Mouse (Mus musculus) kidney, postnatal 10 days (tissue): ENCODE measurements at regions not wholly inside any gene's neighbourhood (a gene's known extent, or its start where the extent isn't known, plus 50 kb on each side); places are given as distances from the start of the nearest gene placed in this dataset.
A peak's percentile ranks its signal among the peaks of the same experiment; 100 is the strongest.

Source experiments
- DNase-seq: peaks from one replicate; pipeline ENCODE4 v3.0.0; 2021; ENCODE audit warnings: mixed read lengths

GRCm38 (mm10) chr1:125123861-125124260, 311.7 kb downstream of the Actr3 start:
- DNase-seq, result no peak

GRCm38 (mm10) chr1:125100596-125100995, 334.9 kb downstream of the Actr3 start:
- no peak for DNase-seq

DNA sequence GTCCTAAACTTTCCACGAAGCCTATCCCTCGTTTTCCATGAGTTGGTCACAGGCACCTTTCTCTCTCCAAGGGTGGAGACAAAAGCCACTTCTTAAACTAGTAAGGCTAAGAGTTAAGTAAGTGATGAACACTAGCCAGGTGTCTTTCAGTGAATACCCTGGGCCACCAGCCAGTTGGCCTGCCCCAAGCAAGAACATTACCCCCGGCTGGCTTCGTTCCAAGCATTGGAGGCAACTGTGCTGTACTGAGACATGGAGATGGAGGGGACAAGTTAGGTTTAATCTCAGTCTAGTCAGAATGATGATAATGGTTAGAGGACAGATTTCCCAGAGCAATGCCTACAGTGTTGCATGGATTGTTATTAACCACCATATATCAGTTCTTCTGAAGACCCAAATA, 350.6 kb downstream of the Actr3 start:
- DNase-seq, result peak; percentile 8

DNA sequence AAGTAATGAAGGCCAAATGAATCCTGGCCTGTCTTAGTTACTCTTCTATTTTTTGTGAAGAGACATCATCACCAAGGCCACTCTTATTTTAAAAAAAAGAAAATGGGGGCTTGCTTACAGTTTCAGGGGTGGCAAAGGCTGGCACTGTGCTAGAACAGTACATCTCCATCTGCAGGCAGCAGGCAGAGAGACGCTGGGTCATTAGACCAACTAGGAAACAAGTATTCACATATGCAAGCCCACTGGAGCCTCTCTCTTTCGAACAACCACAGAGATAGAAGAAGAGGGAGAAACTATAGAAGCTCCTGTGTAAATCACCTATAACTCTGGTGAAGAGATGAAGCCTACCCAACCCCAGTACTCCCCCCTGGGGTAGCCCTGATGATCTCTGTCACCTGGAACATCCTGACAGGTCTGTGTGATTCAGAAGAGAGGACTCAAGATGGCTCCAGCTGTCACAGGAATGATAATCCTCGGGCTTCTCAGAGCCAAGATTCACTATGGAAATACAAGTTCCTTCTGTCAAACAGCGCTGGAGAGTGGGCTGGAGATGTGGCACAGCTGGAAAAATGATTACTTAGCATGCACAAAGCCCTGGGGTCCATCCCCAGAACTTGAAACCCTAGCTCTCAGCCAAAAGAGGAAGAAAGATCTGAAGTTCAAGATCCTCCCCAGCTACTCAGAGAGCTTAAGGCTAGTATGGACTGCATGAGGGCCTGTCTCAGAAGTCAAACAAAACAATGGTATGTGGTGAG, 395.8 kb downstream of the Actr3 start:
- DNase-seq, result peak; percentile 9

DNA sequence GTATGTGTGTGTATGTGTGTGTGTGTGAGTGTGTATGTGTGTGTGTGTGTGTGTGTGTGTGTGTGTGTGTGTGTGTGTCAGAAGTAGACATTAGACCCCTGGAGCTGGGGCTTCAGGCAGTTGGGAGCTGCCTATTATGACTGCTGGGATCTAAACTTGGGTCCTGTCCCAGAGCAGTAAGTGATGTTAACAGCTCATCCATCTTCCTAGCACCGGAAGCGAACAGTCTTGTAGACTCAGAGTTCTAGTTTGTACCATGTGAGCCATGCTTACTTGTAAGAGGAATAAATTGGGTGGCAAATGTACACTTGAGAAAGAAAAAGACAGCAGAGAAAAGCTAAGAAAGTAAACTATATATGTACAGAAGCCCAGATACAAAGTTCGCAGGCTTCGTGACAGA, 422.2 kb downstream of the Actr3 start:
- no peak for DNase-seq

GRCm38 (mm10) chr1:125011893-125012292, 423.6 kb downstream of the Actr3 start:
- DNase-seq, result no peak

DNA sequence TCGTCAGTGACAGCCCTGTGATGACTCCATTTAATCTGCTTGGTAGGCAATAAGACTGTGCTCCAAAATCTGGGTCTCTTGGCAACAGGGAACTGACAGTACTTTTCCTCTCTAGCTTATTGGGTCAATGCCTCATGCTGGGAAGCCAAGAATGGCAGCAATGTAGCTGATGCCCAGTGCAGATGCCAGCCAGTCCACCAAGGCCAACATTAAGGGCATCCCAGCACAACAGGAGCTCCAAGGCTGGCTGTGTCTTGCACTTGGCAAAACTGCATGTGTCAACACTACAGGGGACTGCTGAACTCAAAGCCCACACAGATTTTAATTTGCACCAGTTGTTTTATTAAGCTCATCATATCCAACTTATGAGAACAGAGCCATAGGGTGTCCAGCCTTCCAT, 437.9 kb downstream of the Actr3 start:
- no peak for DNase-seq

GRCm38 (mm10) chr1:124950849-124951248, 484.7 kb downstream of the Actr3 start:
- DNase-seq, result no peak

GRCm38 (mm10) chr1:124904373-124904772, 531.2 kb downstream of the Actr3 start:
- DNase-seq, result no peak

DNA sequence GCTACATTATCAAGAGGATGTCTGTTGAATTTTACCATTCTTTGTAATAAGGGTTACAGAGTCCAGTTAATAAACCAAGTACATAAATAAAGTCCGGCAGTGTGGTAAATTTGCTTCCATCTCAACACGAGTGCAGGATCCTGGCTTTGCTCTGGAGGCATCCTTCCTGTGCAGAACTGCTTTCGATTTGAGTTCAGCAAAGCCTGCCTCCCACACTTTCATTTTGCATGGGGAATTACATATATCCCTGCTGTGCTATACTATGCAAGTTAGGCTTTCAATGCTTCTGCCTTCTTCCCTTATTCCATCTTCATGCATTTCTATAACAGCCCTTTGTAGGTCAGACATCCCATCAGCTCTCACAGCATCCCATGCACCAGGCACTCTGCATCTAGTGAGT, 564.4 kb downstream of the Actr3 start:
- DNase-seq, result no peak

DNA sequence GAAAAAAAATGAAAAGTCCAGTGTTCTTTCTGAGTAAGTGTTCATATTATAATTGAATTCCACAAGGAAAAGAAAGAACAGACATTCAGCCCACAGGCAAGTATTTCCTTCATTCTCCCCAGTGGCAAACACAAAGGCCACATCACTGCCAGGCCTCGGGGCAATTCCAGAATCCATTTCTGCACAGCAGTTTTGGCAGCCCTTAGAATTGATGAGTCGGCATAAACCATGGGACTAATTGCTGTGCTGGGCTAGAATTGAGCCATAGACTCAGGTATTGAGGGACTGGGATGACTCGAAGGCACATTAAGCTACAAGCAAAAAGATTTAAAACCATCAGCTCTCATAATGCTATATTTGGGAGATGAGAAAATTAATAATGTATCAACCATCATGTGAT, 569.3 kb downstream of the Actr3 start:
- no peak for DNase-seq

DNA sequence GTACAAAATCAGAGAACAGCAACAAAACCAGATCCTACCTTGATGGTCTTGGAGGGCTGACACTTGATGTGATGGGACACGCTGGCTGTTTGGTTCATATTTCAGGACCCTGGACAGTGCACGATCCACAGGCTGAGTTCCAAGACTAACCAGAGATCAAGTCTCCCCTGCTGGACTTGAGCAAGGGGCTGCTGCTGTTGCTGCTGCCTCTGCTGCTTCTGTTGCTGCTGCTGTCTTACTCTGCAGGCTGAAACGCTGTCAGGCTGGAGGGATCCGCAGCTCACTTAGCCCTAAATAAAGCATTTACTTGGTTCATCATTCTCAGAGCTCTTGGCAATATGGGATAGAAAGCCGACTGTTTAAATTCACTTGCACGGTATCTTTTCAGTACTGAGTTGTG, 589.8 kb downstream of the Actr3 start:
- DNase-seq, result peak; percentile 65

- DNase-seq, result no peak
These were observed 609.8 kb downstream of the Actr3 start for GRCm38 (mm10) chr1:124825717-124826116.

DNA sequence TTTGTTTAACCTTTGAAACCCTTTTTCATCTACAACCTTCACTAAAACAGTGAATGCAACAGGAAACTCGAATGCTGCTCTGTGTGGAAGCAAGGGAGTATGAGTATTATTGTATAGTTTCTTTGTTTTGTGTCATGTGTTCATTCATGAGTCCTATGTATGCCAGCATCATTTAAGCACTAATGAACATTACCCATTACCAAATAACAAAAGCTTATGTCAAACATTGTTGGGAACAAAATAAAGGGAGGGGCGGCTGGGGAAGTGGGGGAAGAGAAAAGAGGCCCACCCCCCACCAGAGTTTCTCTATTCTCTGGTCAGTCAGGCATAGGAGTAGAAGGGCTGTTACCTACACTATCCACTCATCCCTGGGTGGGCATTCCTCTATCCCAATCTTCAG, 642.5 kb downstream of the Actr3 start:
- no peak for DNase-seq

- peak; percentile 12 for DNase-seq
These were observed 644.9 kb downstream of the Actr3 start for GRCm38 (mm10) chr1:124790646-124791045.

GRCm38 (mm10) chr1:124790130-124790529, 645.4 kb downstream of the Actr3 start:
- DNase-seq, result no peak

- no peak for DNase-seq
These were observed 652.5 kb downstream of the Actr3 start for GRCm38 (mm10) chr1:124783066-124783465.

DNA sequence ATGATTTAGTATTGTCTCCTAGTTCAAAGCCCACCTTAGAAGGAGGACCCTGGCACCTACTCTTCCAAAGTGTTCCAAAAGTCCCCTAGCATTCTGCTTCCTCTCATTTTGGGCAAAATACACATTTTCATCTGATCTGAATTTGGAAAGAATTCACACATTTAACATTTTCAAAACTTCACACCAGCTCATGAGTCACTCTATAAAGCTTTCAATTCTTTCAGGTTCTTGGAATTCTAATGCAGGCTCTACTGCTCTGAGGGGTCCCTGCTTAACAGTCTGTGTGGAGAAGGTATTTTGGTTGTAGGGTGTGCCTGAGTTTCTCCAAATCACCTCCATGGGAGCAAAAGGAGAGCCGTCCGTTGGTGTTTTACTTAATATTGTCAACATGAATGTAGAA, 657.8 kb downstream of the Actr3 start:
- DNase-seq, result no peak

- no peak for DNase-seq
These were observed 678.8 kb downstream of the Actr3 start for GRCm38 (mm10) chr1:124756721-124757120.

DNA sequence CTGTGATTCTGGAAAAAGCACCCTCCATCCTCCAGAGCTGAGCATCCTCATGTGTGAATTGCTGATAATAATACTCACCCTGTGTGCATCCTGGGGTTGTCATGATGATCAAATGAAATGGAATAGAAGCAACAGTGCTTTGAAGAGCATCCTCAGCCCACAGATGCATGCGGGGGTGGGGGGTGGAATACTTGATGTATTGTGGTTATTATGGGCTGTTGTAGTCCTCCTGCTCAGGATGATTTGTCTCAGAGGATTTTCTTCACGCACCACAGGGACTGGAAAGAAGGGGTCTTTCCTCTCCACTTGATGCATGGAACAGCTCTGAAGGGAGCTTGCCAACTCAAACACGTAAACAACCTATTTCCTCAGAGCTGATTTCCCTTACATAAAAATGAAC, 694.4 kb upstream of the Dpp10 start:
- no peak for DNase-seq

GRCm38 (mm10) chr1:124730364-124730763, 685.0 kb upstream of the Dpp10 start:
- peak; percentile 6 for DNase-seq

DNA sequence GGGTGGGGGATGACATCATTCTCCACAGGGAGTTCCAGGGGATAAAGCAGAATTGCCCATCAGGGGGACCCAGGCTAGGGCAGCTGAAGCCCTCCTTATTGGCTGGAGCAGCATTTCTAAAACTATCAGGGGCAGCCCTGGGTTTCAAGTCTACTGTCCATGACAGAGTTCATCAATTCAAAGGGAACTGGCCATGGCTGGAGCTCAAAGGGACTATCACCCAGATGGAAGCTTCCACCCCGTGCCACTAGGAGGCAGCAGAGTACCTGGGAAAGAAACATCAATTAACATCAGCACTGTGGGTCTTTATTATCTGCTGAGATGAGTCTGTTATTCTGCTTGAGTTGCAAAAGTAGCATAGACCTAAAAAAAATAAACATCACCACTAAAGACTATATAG, 672.7 kb upstream of the Dpp10 start:
- peak; percentile 84 for DNase-seq

GRCm38 (mm10) chr1:124706246-124706645, 660.9 kb upstream of the Dpp10 start:
- DNase-seq, result no peak

- peak; percentile 5 for DNase-seq
These were observed 629.1 kb upstream of the Dpp10 start for GRCm38 (mm10) chr1:124674420-124674819.

DNA sequence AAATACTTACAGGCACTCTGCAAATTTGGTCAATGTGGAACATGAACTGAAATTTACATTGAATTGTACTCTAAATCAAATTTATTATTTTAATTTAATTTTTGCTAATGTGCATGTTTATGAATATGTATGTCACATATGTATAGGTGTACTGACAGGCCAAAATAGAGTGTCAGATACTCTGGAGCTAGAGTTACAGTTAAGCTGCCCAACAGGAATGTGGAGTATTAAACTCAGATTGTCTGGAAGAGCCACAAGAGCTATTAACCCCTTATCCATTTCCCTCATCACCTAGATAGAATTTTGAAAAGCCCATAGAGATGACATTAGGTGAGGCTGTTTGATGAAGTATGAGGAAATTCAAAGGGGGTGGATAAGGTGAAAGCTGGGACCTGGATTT, 607.5 kb upstream of the Dpp10 start:
- DNase-seq, result no peak
